In genomic region chr1:104944470-104945109, GRCm38 (mm10) we compare ENCODE assay signal across 7 mouse cellular contexts.
DNase-seq lines count a peak whose midpoint lies in the region; ATAC-seq lines count a peak whose summit lies in the region.

No protein-coding gene starts in this region.

- H3K9me3 ChIP-seq in midbrain, embryonic 16.5 days (replicated peaks; ENCODE audit: control insufficient read depth, low read length, poor library complexity, severe bottlenecking), result no peaks in the 10 kb centered on the region

- peak; percentile 22 for DNase-seq in urinary bladder, postnatal 14 days (ENCODE audit: low spot score)
- no peak for DNase-seq in urinary bladder, postnatal 25 days (ENCODE audit: low spot score)
- DNase-seq in embryo, embryonic 10 days (ENCODE audit: low spot score), result peak; percentile 75
- DNase-seq in heart, postnatal 36 days, result peak; percentile 10 to 15
- peak; percentile 35 to 55 for DNase-seq in layer of hippocampus, adult 8-10 months (ENCODE audit: low spot score in 2 of 2)
- DNase-seq in adipocyte (ENCODE audit: low spot score), result no peak

- H3K4me2 ChIP-seq in midbrain, embryonic 16.5 days (ENCODE audit: low read length), result no peak overlapping the region

- no peak overlapping the region for H3K4me3 ChIP-seq in midbrain, embryonic 16.5 days (ENCODE audit: low read depth, low read length)

- H3K9ac ChIP-seq in midbrain, embryonic 16.5 days (ENCODE audit: low read depth, low read length), result no peak overlapping the region

- H3K27me3 ChIP-seq in midbrain, embryonic 16.5 days (ENCODE audit: control insufficient read depth, insufficient read depth, low read depth, low read length), result no peaks in the 10 kb centered on the region

- H3K27ac ChIP-seq in midbrain, embryonic 16.5 days (ENCODE audit: low read length), result no peak overlapping the region

- peak; percentile 96 for ATAC-seq in midbrain, embryonic 16.5 days

- H3K4me1 ChIP-seq in midbrain, embryonic 16.5 days (ENCODE audit: control insufficient read depth, insufficient read depth, low read length), result no peaks in the 10 kb centered on the region

- WGBS in midbrain, embryonic 16.5 days, result 3% methylated on average over 2 of the region's 2 CpGs

- intact Hi-C loops in heart, postnatal 36 days (cut with DNase I), result loop anchor here (1.0 to 10.0 kb wide), 2 partner anchors 188 to 320 kb away; no protein-coding TSS in a partner anchor

- no peaks in the 10 kb centered on the region for H3K36me3 ChIP-seq in midbrain, embryonic 16.5 days (ENCODE audit: control insufficient read depth, insufficient read depth, low read length)

Comparison
In these comparisons a context has a peak if more than half of its experiments do, and no peak if none do; other contexts are left out.
1. DNase-seq: peak in urinary bladder, postnatal 14 days (single experiment), embryo, embryonic 10 days (single experiment), heart, postnatal 36 days (2 of 2) and layer of hippocampus, adult 8-10 months (2 of 2); none in urinary bladder, postnatal 25 days (single experiment) and adipocyte (single experiment).